Mouse (Mus musculus): ENCODE measurements around the gene Ablim2. TPM values are rescaled to one million over a fixed set of nuclear protein-coding genes. Genes with fewer than 3 reads are reported as not detected.
A peak's percentile ranks its signal among the peaks of the same experiment; 100 is the strongest.

The Ablim2 gene
- total RNA-seq, 2 experiments from 2014 or later: 40.7 to 42.5 TPM

DNA sequence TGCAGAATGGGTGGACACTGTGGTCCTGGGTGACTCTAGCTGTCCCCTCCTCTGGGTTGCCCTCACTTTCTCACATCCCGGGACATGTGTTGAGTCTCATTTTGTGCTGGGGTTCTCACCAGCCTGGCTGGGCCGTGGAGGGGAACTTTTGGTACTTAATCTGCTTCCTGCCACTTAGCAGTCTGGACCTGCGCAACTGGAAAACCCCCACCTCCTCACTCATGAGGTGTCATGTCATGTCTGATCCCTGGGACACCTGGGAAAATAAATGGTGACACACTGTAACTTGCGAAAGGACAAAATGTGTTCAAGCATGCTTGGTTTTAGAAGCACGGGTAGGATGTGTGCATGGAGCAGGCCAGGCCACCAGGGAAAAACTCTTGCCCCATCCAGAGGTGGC lies 127.0 kb downstream of the Ablim2 start:
- no peak for TF ChIP-seq CTCF (IDR thresholded peaks at IDR 0.05)
- Histone ChIP-seq H3K27ac (no peak overlapping the region), H3K4me3 (no peak overlapping the region)
- DNase-seq: no peak
- intact Hi-C loops (cut with DNase I): no loop called here

DNA sequence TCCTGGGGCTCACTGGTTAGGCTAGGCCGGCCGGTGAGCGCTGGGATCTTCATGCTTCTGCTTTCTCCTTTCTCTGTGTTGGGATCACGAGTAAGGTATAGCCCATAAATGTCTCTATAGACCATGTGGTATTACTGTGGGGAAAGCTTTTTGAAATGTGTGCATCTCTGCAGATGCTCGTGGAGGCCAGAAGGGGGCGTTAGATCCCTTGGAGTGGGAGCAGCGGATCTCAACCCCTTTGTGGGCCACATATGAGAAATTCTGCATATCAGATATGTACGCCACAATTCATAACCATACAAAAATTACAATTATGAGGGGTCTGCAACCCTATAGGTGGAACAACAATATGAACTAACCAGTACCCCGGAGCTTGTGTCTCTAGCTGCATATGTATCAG lies 131.3 kb downstream of the Ablim2 start:
- peak; percentile 89 for TF ChIP-seq CTCF (IDR thresholded peaks at IDR 0.05)
- Histone ChIP-seq H3K4me3 (no peak overlapping the region), H3K27ac (no peak overlapping the region)
- no peak for DNase-seq
- intact Hi-C loops (cut with DNase I): loop anchor here (1.0 kb wide), 1 partner anchor 86 kb away; no protein-coding TSS in a partner anchor

DNA sequence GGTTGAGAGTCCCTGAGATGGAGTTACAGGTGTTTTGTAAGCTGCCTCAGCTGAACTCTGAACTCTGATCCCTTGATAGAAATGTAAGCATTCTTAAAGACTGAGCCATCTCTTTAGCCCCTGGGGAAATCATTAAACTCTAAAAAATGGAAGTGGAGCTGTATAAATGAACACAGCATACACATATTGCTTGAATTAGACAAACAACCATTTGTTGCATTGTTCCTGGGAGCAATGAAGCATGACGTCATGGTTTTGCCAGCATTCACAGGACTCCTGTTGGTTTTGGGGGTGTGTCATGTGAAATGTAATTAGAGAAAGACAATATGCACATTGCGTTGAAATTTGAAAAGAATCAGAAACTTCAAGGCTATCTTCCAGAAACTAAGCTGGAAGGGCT lies 132.0 kb downstream of the Ablim2 start:
- TF ChIP-seq CTCF (IDR thresholded peaks at IDR 0.05): no peak
- intact Hi-C loops (cut with DNase I): loop anchor here (1.0 kb wide), 1 partner anchor 86 kb away; no protein-coding TSS in a partner anchor
- no peak for DNase-seq
- H3K4me3 ChIP-seq: no peak overlapping the region
- H3K27ac ChIP-seq: no peak overlapping the region

DNA sequence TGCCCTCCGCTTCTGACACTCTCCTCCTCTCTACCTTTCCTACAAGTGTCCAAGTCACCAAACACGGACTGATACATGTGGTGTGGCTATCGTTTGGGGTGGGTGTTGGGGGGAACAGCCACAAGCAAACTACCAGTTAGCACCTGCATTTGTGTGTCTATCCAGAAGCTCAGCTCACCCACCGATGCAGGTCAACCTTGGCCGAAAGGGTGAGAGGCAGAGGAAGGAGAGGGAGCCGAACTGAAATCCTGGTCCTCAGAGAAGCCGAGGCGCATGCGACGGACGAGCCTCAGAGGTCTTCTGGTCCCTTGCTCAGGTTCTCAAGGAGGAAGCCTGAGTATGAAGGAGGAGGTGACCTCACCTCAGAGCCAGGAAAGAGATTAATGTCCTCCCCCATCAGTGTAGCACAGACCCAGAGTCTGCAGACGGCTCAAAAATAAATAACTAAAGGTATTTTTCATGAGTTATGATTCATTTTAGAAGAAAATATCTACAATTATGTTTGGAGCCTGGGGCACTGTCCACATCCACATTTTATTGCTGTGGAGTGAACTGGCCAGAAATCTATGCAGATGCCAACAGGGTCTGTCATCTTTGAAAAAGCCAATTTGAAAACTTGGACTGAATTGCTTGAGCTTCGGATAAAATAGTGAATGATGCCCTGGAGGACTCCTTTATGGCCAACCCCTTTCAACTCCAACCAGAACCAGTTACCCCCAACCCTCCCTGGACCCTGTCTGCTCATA lies 133.5 kb downstream of the Ablim2 start:
- intact Hi-C loops (cut with DNase I): no loop called here
- no peak for TF ChIP-seq CTCF (IDR thresholded peaks at IDR 0.05)
- H3K27ac ChIP-seq: no peak overlapping the region
- DNase-seq: no peak
- H3K4me3 ChIP-seq: no peak overlapping the region

DNA sequence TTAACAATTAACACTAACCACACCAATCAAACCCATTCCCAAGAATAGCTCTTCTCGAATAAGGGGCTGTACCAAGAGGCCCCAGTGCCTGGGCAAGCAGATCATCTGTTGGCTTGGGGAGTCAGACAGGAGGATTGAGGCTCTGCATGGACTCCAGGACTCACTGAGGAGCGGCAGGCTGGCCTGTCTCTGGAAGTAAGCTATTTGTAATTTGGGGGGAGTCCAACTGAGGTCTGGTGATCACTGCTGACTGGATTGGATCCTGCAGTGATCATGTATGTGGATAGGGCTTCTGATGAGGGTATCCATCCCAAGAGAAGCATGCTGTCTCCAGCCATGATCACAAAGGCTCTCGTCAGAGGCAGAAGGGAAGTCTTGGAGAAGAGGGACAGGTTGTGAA lies 134.7 kb downstream of the Ablim2 start:
- TF ChIP-seq CTCF (IDR thresholded peaks at IDR 0.05): no peak
- Histone ChIP-seq H3K27ac (no peak overlapping the region), H3K4me3 (peak overlapping the region; percentile 89; the same call in 1 of the 2 replicates)
- DNase-seq: no peak
- intact Hi-C loops (cut with DNase I): no loop called here

DNA sequence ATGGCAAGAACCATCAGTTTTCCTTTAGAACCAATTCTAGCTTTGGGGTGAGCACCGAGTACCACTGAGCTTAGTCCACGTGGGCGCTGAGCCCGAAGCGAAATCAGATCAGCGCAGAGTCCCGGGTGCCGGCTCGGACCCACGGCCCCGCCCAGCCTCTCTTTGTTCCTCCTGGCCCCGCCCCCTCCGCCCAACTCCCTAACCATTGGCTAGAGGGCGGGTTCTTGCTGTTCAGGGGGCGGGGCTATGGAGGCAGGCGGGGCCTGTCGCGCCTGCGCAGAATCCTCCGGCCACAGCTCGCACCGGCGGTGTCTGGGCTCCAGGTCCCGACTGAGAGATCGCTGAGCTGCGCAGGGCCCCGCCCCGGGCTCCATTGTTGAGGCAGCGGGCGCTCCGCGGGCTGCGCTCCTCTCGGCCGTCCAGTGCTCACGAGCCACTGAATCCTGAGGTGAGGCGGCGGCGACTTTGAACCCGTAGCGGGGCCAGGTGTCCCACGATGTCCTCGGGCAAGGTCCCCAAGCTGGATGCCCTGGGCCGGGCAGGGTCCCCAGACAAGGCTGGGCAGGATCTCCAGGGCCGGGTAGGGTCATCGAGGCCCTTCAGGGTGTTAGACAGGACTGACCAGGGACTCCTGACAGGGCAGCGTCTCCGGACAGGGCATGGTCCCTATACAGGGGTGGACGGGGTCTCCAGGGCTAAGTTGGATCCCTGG lies 135.6 kb downstream of the Ablim2 start, which contains the start of gene Afap1:
Gene Afap1, plus strand, starts transcription at position 227 of the 712 bp plus-strand sequence.
- TF ChIP-seq CTCF (IDR thresholded peaks at IDR 0.05): no peak
- peak; percentile 100 for DNase-seq
- Histone ChIP-seq H3K27ac (peak within 1 kb of the TSS; percentile 94), H3K4me3 (peak within 1 kb of the TSS; percentile 89)
- intact Hi-C loops (cut with DNase I): no loop called here

DNA sequence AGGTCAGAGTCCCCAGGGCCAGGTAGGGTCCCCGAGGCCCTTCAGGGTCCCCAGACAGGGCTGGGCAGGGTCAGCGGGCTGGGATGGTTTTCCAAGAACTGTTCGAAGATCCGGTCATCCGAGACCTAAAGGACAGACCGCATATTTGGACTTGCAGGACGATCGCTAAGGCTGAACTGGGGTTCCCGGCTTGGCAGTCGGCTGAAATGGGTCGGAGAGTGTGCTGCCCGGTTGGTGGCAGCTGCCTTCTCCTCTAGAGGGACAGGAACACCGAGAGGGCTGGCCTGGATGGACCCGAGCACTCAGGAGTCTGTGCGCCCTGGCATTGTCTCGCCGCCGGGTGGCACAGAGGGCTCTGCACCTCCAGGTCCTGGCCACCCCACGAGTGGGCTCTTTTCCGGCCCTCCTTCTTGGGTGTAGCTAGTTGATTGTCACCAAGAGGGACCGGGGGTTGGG lies 136.2 kb downstream of the Ablim2 start:
- Histone ChIP-seq H3K4me3 (peak overlapping the region; percentile 89), H3K27ac (peak overlapping the region; percentile 94)
- TF ChIP-seq CTCF (IDR thresholded peaks at IDR 0.05): peak; percentile 66
- peak; percentile 84 for DNase-seq
- intact Hi-C loops (cut with DNase I): no loop called here

DNA sequence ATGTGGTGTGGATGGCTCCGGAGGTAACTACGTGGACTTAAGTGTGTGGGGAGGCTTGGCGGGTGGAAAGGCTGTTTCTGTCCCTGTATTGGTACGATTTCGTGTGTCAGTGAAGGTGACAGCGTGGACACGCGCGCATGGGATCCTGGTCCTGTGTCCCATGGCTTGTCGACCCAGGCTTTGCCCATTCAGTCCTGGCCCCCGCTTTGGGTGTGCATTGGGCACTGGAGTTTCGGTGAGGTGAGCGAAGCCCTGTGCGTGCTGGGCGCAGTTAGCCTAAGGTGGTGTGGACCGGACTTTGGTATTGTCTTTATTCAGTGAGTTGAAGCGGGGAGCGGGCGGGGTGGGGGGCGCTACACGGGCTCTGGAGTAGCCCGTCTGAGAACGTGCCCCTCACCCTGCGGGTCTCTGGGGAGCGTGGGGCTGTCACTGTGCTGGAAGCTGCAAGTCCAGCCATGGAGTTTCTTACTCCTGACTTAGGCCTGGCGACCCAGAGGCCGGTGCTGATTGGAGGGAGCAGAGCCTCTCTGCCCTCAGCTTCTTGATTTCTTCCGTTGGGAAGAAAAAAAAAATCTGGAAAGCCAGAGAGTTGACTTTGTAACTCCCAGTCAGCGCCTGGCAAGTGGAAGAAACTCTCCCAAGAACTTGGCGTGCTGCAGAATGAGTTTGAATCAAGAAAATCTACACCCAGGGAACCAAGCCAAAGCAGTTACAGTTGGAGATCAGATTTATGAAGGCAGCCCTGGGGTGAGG lies 136.8 kb downstream of the Ablim2 start:
- Histone ChIP-seq H3K4me3 (peak overlapping the region; percentile 89), H3K27ac (peak overlapping the region; percentile 94)
- peak; percentile 64 for DNase-seq
- intact Hi-C loops (cut with DNase I): no loop called here
- no peak for TF ChIP-seq CTCF (IDR thresholded peaks at IDR 0.05)

DNA sequence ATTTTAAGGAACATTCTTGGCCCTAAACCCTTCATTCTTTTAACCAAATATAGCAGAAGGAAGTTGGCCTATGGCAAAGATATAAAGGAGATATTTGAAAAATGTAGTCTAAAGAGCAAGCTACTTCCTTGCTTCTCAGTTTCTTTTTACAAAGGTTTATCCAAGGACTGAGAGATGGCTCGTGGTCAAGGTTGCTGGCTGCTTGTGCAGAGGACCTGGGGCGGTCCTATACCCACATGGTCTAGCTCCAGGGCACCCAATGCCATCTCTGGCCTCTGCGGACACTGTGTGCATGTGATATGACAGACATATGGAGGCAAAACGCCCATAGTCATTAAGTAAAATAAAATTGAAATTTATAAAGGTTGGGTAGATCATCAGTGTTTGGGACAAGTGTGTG lies 138.2 kb downstream of the Ablim2 start:
- intact Hi-C loops (cut with DNase I): no loop called here
- H3K27ac ChIP-seq: peak overlapping the region; percentile 48; the same call in 1 of the 2 replicates
- no peak for TF ChIP-seq CTCF (IDR thresholded peaks at IDR 0.05)
- no peak for DNase-seq
- no peak overlapping the region for H3K4me3 ChIP-seq

DNA sequence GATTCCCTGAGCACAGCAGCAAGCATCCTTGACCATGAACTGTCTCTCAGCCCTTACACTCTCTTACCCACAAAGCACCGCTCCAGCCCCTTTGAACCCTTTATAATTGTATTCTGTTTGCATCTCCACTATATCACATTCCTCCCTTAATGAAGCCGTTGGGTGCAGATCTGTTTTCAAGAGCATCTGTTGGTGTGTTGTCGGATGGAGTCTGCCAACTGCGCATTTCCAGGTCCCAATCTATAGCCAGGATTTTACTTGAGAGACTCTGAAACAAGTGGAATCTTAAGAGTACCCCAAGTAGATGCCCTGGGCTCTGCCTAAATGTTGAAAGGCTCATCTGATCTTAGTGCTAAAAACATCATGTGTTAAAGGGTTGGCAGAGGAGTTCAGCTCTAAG lies 138.9 kb downstream of the Ablim2 start:
- TF ChIP-seq CTCF (IDR thresholded peaks at IDR 0.05): no peak
- intact Hi-C loops (cut with DNase I): no loop called here
- H3K4me3 ChIP-seq: no peak overlapping the region
- no peak for DNase-seq
- peak overlapping the region; percentile 35; the same call in 1 of the 2 replicates for H3K27ac ChIP-seq

DNA sequence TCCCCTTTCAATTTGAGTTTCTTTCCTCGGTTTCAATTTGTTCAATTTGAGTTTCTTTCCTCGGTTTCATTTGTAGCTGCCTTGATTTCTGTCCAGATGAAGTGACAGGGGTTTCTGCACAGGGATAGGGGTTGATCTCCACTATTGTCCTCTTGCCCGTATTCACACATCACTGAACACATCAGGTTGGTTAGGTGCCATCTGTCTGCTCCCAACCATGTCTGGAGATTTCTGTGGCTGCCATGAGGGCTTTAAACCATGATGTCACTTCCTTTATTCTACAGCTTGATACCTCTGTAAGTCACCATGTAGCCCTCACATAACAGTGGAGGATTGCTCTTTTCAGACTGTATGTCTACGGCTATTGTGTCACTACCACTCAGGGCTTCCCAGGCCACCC lies 139.5 kb downstream of the Ablim2 start:
- no peak for TF ChIP-seq CTCF (IDR thresholded peaks at IDR 0.05)
- Histone ChIP-seq H3K27ac (peak overlapping the region; percentile 56), H3K4me3 (peak overlapping the region; percentile 15; the same call in 1 of the 2 replicates)
- intact Hi-C loops (cut with DNase I): no loop called here
- no peak for DNase-seq

DNA sequence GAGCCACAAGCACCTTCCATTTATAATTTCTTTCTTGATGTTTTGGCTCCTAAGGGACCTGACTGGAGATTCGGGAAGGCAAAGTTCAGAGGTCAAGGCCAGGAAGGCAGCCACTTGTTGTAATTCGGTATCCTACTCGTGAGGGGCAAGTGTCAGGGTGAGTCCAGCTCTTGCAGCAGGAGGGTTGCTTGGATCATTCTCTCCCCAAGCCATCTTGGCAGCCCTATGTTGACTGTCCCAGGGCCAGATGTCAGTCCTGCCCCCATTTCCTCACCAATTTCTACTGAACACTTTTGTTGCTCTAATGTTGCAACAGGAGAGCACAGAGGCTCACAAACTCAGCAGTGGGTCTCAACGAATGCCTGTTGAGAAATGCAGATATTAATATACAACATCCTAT lies 140.4 kb downstream of the Ablim2 start:
- intact Hi-C loops (cut with DNase I): no loop called here
- DNase-seq: peak; percentile 57
- H3K27ac ChIP-seq: peak overlapping the region; percentile 61
- no peak for TF ChIP-seq CTCF (IDR thresholded peaks at IDR 0.05)
- H3K4me3 ChIP-seq: 0 out of 2 replicates have a peak overlapping the region, but pooled peaks have one; percentile 17
